Mouse (Mus musculus) kidney, embryonic 14.5 days (tissue): ENCODE results near the gene Prdx6b. TPM values are rescaled to one million over a fixed set of nuclear protein-coding genes. Genes with fewer than 3 reads are reported as not detected.

ENCODE experiments used
- ATAC-seq: fragments of 200-750 bp; cut with Nextera tagmentation; 2 replicates; pipeline ENCODE4 v1.8.0; 2017; ENCODE audit warnings: moderate number of reproducible peaks, mild to moderate bottlenecking, moderate TSS enrichment, moderate library complexity; ENCODE audit not compliant: low FRiP score, low TSS enrichment
- H3K27ac ChIP-seq: fragments of 300-500 bp; sonication (generic); 2 replicates; pipeline ENCODE4 v1.5.1; 2014; ENCODE audit warnings: low read depth, mild to moderate bottlenecking, low read length, moderate library complexity, mixed read lengths
- H3K27me3 ChIP-seq: fragments of 300-500 bp; sonication (generic); 2 replicates; pipeline ENCODE4 v1.6.1; 2014; ENCODE audit warnings: mild to moderate bottlenecking, low read length; ENCODE audit not compliant: control insufficient read depth, insufficient read depth
- H3K36me3 ChIP-seq: fragments of 300-500 bp; sonication (generic); 2 replicates; pipeline ENCODE4 v1.6.1; 2014; ENCODE audit warnings: low read length, mixed read lengths; ENCODE audit not compliant: control insufficient read depth, insufficient read depth
- H3K4me1 ChIP-seq: fragments of 300-500 bp; sonication (generic); 2 replicates; pipeline ENCODE4 v1.6.1; 2014; ENCODE audit warnings: low read length, mixed read lengths; ENCODE audit not compliant: control insufficient read depth, insufficient read depth
- H3K4me2 ChIP-seq: fragments of 300-500 bp; sonication (generic); replicated peaks from 2 replicates; pipeline ENCODE4 v1.6.1; 2014; ENCODE audit warnings: low read depth, mild to moderate bottlenecking, low read length
- H3K4me3 ChIP-seq: fragments of 300-500 bp; sonication (generic); 2 replicates; pipeline ENCODE4 v1.5.1; 2014; ENCODE audit warnings: mild to moderate bottlenecking, low read length
- H3K9ac ChIP-seq: fragments of 300-500 bp; sonication (generic); 2 replicates; pipeline ENCODE4 v1.6.1; 2014; ENCODE audit warnings: low read depth, mild to moderate bottlenecking, low read length, moderate library complexity
- H3K9me3 ChIP-seq: fragments of 300-500 bp; sonication (generic); 2 replicates; pipeline ENCODE4 v1.6.1; 2016; ENCODE audit warnings: low read length; ENCODE audit not compliant: control insufficient read depth
- WGBS: fragments of 180-500 bp; shearing (Covaris S2); extraction: QIAGEN DNeasy Blood & Tissue Kit; methylation state at CpG from one replicate; pipeline ENCODE4 v1.1.7; 2014; 5-methylcytosine and 5-hydroxymethylcytosine counted together
- polyA plus RNA-seq: library from polyadenylated mRNA; unstranded; fragments of >200 nt; fragmentation: Nextera tagmentation; extraction: Ambion mirVana; gene quantifications from 2 replicates; pipeline ENCODE4 v1.2.1, GENCODE M21; 2014

Prdx6b gene
- polyA plus RNA-seq, result not detected in 2 replicates

DNA sequence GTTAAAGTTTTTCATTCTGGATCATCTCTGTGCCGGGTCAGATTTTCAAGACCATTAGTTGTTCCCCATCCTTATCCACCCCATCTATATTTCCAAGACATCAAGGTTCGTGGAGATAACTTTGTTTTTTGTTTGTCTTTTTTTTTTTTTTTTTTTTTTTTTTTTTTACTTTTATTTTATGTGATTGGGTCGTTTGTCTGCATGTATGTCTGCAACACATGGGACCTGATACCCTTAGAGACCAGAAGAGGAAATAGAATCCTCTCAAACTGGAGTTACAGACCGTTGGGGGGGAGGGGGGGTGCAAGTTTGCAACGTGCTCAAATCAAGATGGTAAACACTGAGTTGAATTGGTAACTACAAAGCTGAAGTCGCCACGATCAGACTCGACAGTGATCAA, at the start of gene Prdx6b:
Gene Prdx6b, plus strand, starts transcription at position 301 of the 400 bp plus-strand sequence.
- H3K36me3 ChIP-seq, result no peaks in the 10 kb centered on the region
- no peak within 1 kb of the TSS for H3K9ac ChIP-seq
- H3K27ac ChIP-seq, result no peak within 1 kb of the TSS
- ATAC-seq, result no peak
- no peak within 1 kb of the TSS for H3K4me2 ChIP-seq
- H3K4me1 ChIP-seq, result no peaks in the 10 kb centered on the region
- no peak within 1 kb of the TSS for H3K4me3 ChIP-seq
- WGBS, result 87% methylated on average over 8 of the region's 8 CpGs
- no peaks in the 10 kb centered on the region for H3K27me3 ChIP-seq
- H3K9me3 ChIP-seq, result no peaks in the 10 kb centered on the region

GRCm38 (mm10) chr2:80247466-80247865, 44.8 kb upstream of the Prdx6b start:
- no peak for ATAC-seq
- H3K27ac ChIP-seq, result no peak overlapping the region
- 86% methylated on average over 3 of the region's 3 CpGs for WGBS
- H3K4me3 ChIP-seq, result no peak overlapping the region
- no peaks in the 10 kb centered on the region for H3K27me3 ChIP-seq
- no peaks in the 10 kb centered on the region for H3K36me3 ChIP-seq
- no peaks in the 10 kb centered on the region for H3K4me1 ChIP-seq
- no peaks in the 10 kb centered on the region for H3K9me3 ChIP-seq
- no peak overlapping the region for H3K9ac ChIP-seq
- no peak overlapping the region for H3K4me2 ChIP-seq

GRCm38 (mm10) chr2:80247868-80248267, 44.4 kb upstream of the Prdx6b start:
- no peaks in the 10 kb centered on the region for H3K9me3 ChIP-seq
- no peaks in the 10 kb centered on the region for H3K27me3 ChIP-seq
- ATAC-seq, result no peak
- H3K36me3 ChIP-seq, result no peaks in the 10 kb centered on the region
- H3K4me2 ChIP-seq, result no peak overlapping the region
- H3K27ac ChIP-seq, result no peak overlapping the region
- H3K9ac ChIP-seq, result no peak overlapping the region
- H3K4me3 ChIP-seq, result no peak overlapping the region
- H3K4me1 ChIP-seq, result no peaks in the 10 kb centered on the region

GRCm38 (mm10) chr2:80259888-80260672, 32.2 kb upstream of the Prdx6b start:
- Histone ChIP-seq H3K9ac (no peak overlapping the region), H3K4me1 (no peaks in the 10 kb centered on the region), H3K4me3 (no peak overlapping the region), H3K4me2 (no peak overlapping the region), H3K27ac (no peak overlapping the region), H3K9me3 (no peaks in the 10 kb centered on the region), H3K27me3 (no peaks in the 10 kb centered on the region), H3K36me3 (no peaks in the 10 kb centered on the region)
- 92% methylated on average over 3 of the region's 3 CpGs for WGBS
- no peak for ATAC-seq

DNA sequence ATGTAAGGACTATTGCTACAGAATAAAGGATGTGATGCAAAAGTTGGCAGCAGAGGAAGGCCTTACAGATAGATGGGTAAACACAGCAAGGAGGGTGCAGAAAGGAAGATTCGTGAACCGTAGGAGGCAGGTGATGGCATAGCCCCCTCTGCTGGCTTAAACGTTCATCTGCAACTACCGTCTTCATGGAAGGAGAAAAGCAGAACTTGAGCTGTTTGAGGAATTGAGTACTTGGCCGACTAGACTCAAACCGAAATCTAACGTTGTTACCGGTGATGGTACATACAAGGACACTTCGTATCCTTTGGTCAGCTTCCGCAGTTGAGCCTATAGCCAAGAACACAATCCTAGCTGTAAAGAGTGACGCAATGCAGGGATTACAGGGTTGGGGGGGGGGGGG, 25.4 kb upstream of the Prdx6b start:
- Histone ChIP-seq H3K4me2 (peak overlapping the region; percentile 22; the same call in 1 of the 2 replicates), H3K9me3 (no peaks in the 10 kb centered on the region), H3K27me3 (no peaks in the 10 kb centered on the region), H3K27ac (no peak overlapping the region), H3K4me3 (no peak overlapping the region), H3K4me1 (no peaks in the 10 kb centered on the region), H3K36me3 (no peaks in the 10 kb centered on the region), H3K9ac (no peak overlapping the region)
- 22% methylated on average over 11 of the region's 11 CpGs for WGBS
- ATAC-seq, result no peak; the same call in 1 of the 2 replicates

DNA sequence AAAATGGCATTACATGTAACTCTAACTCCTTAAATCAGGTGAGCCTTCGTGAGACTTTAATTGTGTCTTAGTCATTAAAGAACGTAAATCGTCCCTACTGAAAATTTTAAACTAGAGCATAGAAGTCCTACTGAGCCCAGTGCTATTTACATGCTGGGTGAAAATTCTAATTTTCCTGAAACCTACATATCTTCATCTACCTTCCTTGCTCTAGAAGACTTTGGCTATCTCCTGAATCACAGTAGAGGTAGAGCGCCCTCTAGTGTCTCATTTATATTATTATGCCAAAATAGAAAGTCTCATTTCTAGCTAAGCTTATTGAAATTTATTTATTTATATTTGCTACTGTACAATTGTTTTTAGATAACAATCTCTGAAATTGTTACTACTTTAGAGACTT, 24.2 kb upstream of the Prdx6b start:
- Histone ChIP-seq H3K4me1 (no peaks in the 10 kb centered on the region), H3K9me3 (no peaks in the 10 kb centered on the region), H3K4me2 (no peak overlapping the region), H3K36me3 (no peaks in the 10 kb centered on the region), H3K9ac (no peak overlapping the region), H3K4me3 (no peak overlapping the region), H3K27me3 (no peaks in the 10 kb centered on the region), H3K27ac (no peak overlapping the region)
- WGBS, result 54% methylated on average over 4 of the region's 4 CpGs
- no peak for ATAC-seq

DNA sequence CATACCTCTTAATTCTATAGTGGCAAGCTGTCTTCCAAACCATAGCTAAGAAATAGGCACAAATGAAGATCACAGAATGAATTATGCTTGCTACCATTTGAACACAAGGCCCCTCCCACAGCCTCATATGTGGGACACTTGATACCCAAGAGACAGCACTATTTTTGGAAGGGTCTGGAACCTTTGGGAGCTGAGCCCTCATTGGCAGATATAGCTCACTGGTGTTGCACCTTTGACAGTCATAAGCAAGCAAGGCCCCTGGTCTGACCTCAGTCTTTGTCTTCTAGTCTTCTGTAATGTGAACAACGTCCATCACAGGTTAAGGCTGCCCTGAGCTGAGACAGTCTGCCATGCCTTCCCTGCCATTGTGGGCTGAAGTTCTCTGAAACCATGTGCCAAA, 20.8 kb upstream of the Prdx6b start:
- no peaks in the 10 kb centered on the region for H3K9me3 ChIP-seq
- H3K4me3 ChIP-seq, result no peak overlapping the region
- WGBS, result 67% methylated on average over 1 of the region's 1 CpGs
- no peaks in the 10 kb centered on the region for H3K4me1 ChIP-seq
- H3K36me3 ChIP-seq, result no peaks in the 10 kb centered on the region
- no peaks in the 10 kb centered on the region for H3K27me3 ChIP-seq
- no peak overlapping the region for H3K9ac ChIP-seq
- no peak overlapping the region for H3K4me2 ChIP-seq
- no peak for ATAC-seq
- no peak overlapping the region for H3K27ac ChIP-seq

DNA sequence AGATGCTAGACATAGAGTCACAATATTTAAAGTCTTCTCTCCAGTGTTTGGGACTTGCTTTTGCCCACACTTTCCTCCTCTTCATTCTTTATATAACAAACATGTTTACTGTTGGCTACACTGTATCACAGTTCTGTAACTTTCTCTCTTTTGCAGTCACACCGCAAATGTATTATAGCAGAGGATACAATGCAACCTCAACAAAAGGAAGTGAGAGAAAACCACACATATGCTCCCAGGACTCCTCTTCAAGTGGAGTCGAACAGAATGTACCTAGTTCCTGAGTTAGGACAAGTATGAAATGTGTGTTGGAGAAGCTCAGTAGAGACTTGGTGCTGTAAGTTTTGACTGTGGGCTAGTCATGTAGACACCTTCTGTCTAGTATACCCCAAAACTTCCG, 19.2 kb upstream of the Prdx6b start:
- 92% methylated on average over 3 of the region's 3 CpGs for WGBS
- no peak overlapping the region for H3K4me2 ChIP-seq

GRCm38 (mm10) chr2:80273763-80274162, 18.5 kb upstream of the Prdx6b start:
- Histone ChIP-seq H3K4me1 (no peaks in the 10 kb centered on the region), H3K4me3 (no peak overlapping the region), H3K9ac (no peak overlapping the region), H3K27me3 (no peaks in the 10 kb centered on the region), H3K4me2 (no peak overlapping the region), H3K9me3 (no peaks in the 10 kb centered on the region), H3K36me3 (no peaks in the 10 kb centered on the region), H3K27ac (no peak overlapping the region)
- ATAC-seq, result no peak
- 82% methylated on average over 4 of the region's 4 CpGs for WGBS

More for the DNA sequence above, 19.2 kb upstream of the Prdx6b start:
- H3K9ac ChIP-seq, result no peak overlapping the region
- H3K36me3 ChIP-seq, result no peaks in the 10 kb centered on the region
- no peak for ATAC-seq
- no peaks in the 10 kb centered on the region for H3K4me1 ChIP-seq
- no peak overlapping the region for H3K27ac ChIP-seq
- H3K27me3 ChIP-seq, result no peaks in the 10 kb centered on the region
- no peak overlapping the region for H3K4me3 ChIP-seq
- no peaks in the 10 kb centered on the region for H3K9me3 ChIP-seq
